Mouse (Mus musculus) c-Kit-positive CD71-positive TER-119-negative erythroid progenitor cells, embryonic 14.5 days (primary cell): Measurements from ENCODE around the gene Erp27.

Experiments used
- DNase-seq: peaks from one replicate; pipeline ENCODE4 v3.0.0-alpha.2; 2013; ENCODE audit warnings: low read depth

The Erp27 gene

GRCm38 (mm10) chr6:136939326-136940187 is 17.6 kb upstream of the Erp27 start:
- DNase-seq: no peak

GRCm38 (mm10) chr6:136938331-136939126 is 16.5 kb upstream of the Erp27 start:
- no peak for DNase-seq

- no peak for DNase-seq
These were observed 15.1 kb upstream of the Erp27 start for GRCm38 (mm10) chr6:136937117-136937516.

GRCm38 (mm10) chr6:136936361-136936760 is 14.4 kb upstream of the Erp27 start:
- DNase-seq: no peak

GRCm38 (mm10) chr6:136935233-136935632 is 13.3 kb upstream of the Erp27 start:
- DNase-seq: no peak

GRCm38 (mm10) chr6:136934068-136934467 is 12.1 kb upstream of the Erp27 start:
- no peak for DNase-seq

- DNase-seq: no peak
These were observed 9.3 kb upstream of the Erp27 start for GRCm38 (mm10) chr6:136931246-136931645.

GRCm38 (mm10) chr6:136930677-136931076 is 8.7 kb upstream of the Erp27 start:
- no peak for DNase-seq

- no peak for DNase-seq
These were observed 5.6 kb upstream of the Erp27 start for GRCm38 (mm10) chr6:136927626-136928025.

- DNase-seq: no peak
These were observed 3.1 kb upstream of the Erp27 start for GRCm38 (mm10) chr6:136925049-136925448.

GRCm38 (mm10) chr6:136923532-136923931 is 1.6 kb upstream of the Erp27 start, which contains the start of gene Pde6h:
TSS of gene Pde6h (plus strand) at chr6:136923832.
- no peak for DNase-seq

GRCm38 (mm10) chr6:136922871-136923270 is 891 bp upstream of the Erp27 start:
- DNase-seq: no peak

GRCm38 (mm10) chr6:136921601-136922000 is 379 bp downstream of the Erp27 start:
- no peak for DNase-seq

- no peak for DNase-seq
These were observed 1.4 kb downstream of the Erp27 start for GRCm38 (mm10) chr6:136920320-136921257.

- DNase-seq: no peak
These were observed 4.1 kb downstream of the Erp27 start for GRCm38 (mm10) chr6:136917885-136918284.

GRCm38 (mm10) chr6:136915721-136916395 is 6.1 kb downstream of the Erp27 start:
- DNase-seq: no peak

- no peak for DNase-seq
These were observed 7.7 kb downstream of the Erp27 start for GRCm38 (mm10) chr6:136914234-136914633.

- no peak for DNase-seq
These were observed 8.4 kb downstream of the Erp27 start for GRCm38 (mm10) chr6:136913384-136914126.

- DNase-seq: no peak
These were observed 9.2 kb downstream of the Erp27 start for GRCm38 (mm10) chr6:136912751-136913265.

GRCm38 (mm10) chr6:136910247-136910890 is 11.6 kb downstream of the Erp27 start:
- no peak for DNase-seq
